Mouse (Mus musculus): ENCODE measurements at regions not wholly inside any gene's neighbourhood (a gene's known extent, or its start where the extent isn't known, plus 50 kb on each side); places are given as distances from the start of the nearest gene placed in this dataset.

DNA sequence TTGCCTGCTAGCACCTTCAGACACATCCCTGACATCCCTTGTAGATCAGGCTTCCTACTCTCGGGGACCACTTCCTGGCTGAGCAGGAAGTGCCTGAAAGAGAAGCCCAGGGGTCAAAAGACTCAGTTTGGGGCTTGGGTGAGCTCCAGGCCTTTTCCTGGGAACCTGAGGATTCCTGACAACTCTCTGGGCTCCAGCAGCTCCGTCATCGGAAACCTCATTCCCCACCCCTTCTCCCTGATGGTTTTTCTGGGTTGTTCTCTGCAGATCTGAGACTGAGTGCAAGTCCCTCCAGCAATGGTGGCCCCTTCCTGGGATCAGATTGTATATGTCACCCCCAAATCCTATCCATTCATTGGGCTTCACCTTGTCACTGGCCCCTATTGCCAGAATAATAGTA, 213.5 kb upstream of the Zfp637 start:
- Histone ChIP-seq H3K36me3 (ENCODE audit: control insufficient read depth, insufficient read depth, low read length) (no peaks in the 10 kb centered on the region), H3K27ac (replicated peaks; ENCODE audit: low read depth, low read length) (no peak overlapping the region), H3K4me1 (ENCODE audit: control insufficient read depth, insufficient read depth, low read length) (no peaks in the 10 kb centered on the region), H3K27me3 (replicated peaks; ENCODE audit: control insufficient read depth, insufficient read depth, low read length) (no peaks in the 10 kb centered on the region), H3K9ac (ENCODE audit: low read depth, low read length) (no peak overlapping the region), H3K4me2 (ENCODE audit: low read depth, low read length) (no peak overlapping the region), H3K4me3 (ENCODE audit: low read depth, low read length) (no peak overlapping the region), H3K9me3 (ENCODE audit: control insufficient read depth, low read length) (no peaks in the 10 kb centered on the region)
- no peak for ATAC-seq (ENCODE audit: low read depth)
- 87% methylated on average over 3 of the region's 3 CpGs for WGBS
- no peak for DNase-seq (ENCODE audit: low spot score)

DNA sequence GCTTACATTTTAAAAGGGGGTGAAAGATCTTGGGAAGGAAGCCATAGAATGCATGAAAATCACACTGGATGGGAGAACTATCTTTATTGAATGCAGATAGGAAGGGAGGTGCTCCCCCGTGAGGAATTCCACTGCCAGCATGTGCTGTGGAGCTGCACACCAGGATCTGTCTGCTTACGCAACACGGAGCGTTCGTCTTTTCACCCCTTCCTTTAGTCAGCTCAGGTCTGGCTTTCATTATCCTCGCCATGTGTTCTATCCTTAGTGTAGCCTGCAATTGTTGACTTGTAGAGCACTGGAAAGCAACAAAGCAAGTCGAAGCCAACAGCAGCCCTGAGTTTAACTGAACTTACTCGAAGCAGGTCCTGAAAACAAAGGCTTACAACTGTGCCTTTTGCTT, 194.4 kb upstream of the Zfp637 start:
- no peak overlapping the region for H3K4me2 ChIP-seq (ENCODE audit: low read depth, low read length)
- 33% methylated on average over 8 of the region's 8 CpGs for whole genome bisulfite sequencing
- H3K9me3 ChIP-seq (ENCODE audit: control insufficient read depth, low read length): no peaks in the 10 kb centered on the region
- peaks cover 8% of the 10 kb centered on the region; the same call in 1 of the 2 replicates for H3K4me1 ChIP-seq (ENCODE audit: control insufficient read depth, insufficient read depth, low read length)
- peak overlapping the region; percentile 61 for H3K27ac ChIP-seq (replicated peaks; ENCODE audit: low read depth, low read length)
- DNase-seq (ENCODE audit: low spot score) (peak; percentile 95), ATAC-seq (ENCODE audit: low read depth) (peak; percentile 83; the same call in 1 of the 2 replicates)
- H3K4me3 ChIP-seq (ENCODE audit: low read depth, low read length): no peak overlapping the region
- no peak overlapping the region for H3K9ac ChIP-seq (ENCODE audit: low read depth, low read length)
- H3K27me3 ChIP-seq (replicated peaks; ENCODE audit: control insufficient read depth, insufficient read depth, low read length): no peaks in the 10 kb centered on the region
- H3K36me3 ChIP-seq (ENCODE audit: control insufficient read depth, insufficient read depth, low read length): no peaks in the 10 kb centered on the region

DNA sequence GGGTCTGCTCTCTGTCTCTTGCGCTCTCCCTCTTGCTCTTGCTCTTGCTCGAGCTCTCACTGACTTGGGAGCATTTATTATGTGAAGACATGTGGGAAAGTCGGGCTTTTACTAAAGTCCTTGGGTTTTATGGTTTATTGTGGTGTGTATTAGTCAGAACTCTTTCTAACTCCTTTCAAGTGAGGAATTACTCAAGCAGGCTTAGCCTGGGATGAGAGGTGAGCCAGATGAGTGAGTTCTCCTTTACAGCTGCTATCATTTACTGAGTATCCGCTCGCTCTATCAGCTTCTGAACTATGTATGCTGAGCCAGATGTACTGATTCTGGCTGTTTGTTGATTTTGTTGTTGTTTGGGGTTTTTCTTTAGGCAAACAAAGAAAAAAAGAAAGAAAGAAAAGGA, 190.4 kb upstream of the Zfp637 start:
- H3K4me3 ChIP-seq (ENCODE audit: low read depth, low read length): no peak overlapping the region
- WGBS: 75% methylated on average over 5 of the region's 5 CpGs
- H3K9me3 ChIP-seq (ENCODE audit: control insufficient read depth, low read length): no peaks in the 10 kb centered on the region
- H3K36me3 ChIP-seq (ENCODE audit: control insufficient read depth, insufficient read depth, low read length): no peaks in the 10 kb centered on the region
- H3K27me3 ChIP-seq (replicated peaks; ENCODE audit: control insufficient read depth, insufficient read depth, low read length): no peaks in the 10 kb centered on the region
- no peak overlapping the region for H3K4me2 ChIP-seq (ENCODE audit: low read depth, low read length)
- H3K27ac ChIP-seq (replicated peaks; ENCODE audit: low read depth, low read length): no peak overlapping the region
- no peak overlapping the region for H3K9ac ChIP-seq (ENCODE audit: low read depth, low read length)
- DNase-seq (ENCODE audit: low spot score) (no peak), ATAC-seq (ENCODE audit: low read depth) (no peak)
- peaks cover 33% of the 10 kb centered on the region for H3K4me1 ChIP-seq (ENCODE audit: control insufficient read depth, insufficient read depth, low read length)

DNA sequence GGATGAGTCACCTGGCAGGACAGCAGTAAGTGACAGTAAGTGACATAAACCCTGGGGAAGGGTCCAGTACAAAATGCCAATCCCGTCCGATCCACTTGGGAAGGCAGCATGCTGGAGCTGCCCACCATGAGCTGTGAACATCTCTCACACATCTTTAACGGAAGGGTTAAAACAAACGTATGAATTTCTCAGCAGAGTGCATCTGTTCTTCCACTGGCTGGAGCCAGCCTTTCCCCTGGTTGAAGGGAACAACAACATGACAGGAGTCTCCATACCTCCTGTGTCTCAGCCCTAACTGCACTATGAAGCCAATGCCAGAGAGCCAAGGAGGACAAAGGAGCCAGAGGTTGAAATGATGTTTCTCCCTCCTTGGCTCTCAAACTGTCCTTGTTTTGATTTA, 189.4 kb upstream of the Zfp637 start:
- H3K9me3 ChIP-seq (ENCODE audit: control insufficient read depth, low read length): no peaks in the 10 kb centered on the region
- no peak overlapping the region for H3K9ac ChIP-seq (ENCODE audit: low read depth, low read length)
- no peaks in the 10 kb centered on the region for H3K27me3 ChIP-seq (replicated peaks; ENCODE audit: control insufficient read depth, insufficient read depth, low read length)
- ATAC-seq (ENCODE audit: low read depth): no peak
- no peak overlapping the region for H3K27ac ChIP-seq (replicated peaks; ENCODE audit: low read depth, low read length)
- WGBS: 86% methylated on average over 4 of the region's 4 CpGs
- no peak for DNase-seq (ENCODE audit: low spot score)
- peaks cover 27% of the 10 kb centered on the region for H3K4me1 ChIP-seq (ENCODE audit: control insufficient read depth, insufficient read depth, low read length)
- H3K36me3 ChIP-seq (ENCODE audit: control insufficient read depth, insufficient read depth, low read length): no peaks in the 10 kb centered on the region
- H3K4me2 ChIP-seq (ENCODE audit: low read depth, low read length): no peak overlapping the region
- H3K4me3 ChIP-seq (ENCODE audit: low read depth, low read length): no peak overlapping the region

DNA sequence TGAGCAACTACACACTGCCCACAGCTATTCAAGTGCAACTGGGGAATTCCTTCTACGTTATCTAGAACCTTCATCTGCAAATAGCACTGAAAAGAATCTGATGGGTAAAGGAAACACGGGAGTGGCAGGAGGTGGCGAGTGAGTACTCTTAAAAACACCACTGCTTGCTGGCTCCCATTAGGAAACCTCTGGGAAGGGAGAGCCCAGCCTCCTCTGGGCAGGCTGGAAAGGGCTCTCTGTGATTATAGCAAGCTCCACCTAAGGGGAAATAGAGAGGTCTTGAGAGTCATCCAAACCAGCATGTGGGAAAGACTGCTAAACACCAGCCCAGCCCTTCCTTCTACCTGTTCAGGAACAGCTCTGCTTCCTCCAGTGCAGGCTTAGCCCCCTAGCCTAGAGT, 189.0 kb upstream of the Zfp637 start:
- H3K4me2 ChIP-seq (ENCODE audit: low read depth, low read length): no peak overlapping the region
- ATAC-seq (ENCODE audit: low read depth): no peak
- no peaks in the 10 kb centered on the region for H3K27me3 ChIP-seq (replicated peaks; ENCODE audit: control insufficient read depth, insufficient read depth, low read length)

DNA sequence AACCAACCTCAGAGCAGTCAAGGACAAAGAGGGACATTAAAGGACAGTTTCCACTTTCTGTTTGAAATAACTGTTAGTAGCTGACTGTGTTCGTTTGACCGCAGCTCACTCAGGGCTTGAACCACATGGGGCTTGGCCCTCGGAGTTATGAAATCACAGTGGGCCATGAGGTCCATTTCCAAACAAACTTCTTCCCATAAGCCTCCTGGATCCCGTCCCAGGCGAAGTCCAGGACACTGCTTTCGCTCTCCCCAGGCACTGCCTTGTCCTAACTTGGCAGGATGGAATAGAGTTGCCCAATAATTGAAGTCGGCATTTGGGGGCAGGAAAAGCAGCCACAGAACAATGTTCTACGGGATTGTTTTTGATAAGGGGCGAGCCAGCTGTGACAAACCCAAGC, 188.1 kb upstream of the Zfp637 start:
- Histone ChIP-seq H3K9ac (ENCODE audit: low read depth, low read length) (no peak overlapping the region), H3K4me3 (ENCODE audit: low read depth, low read length) (no peak overlapping the region), H3K9me3 (ENCODE audit: control insufficient read depth, low read length) (no peaks in the 10 kb centered on the region), H3K4me1 (ENCODE audit: control insufficient read depth, insufficient read depth, low read length) (peaks cover 26% of the 10 kb centered on the region), H3K4me2 (ENCODE audit: low read depth, low read length) (no peak overlapping the region), H3K36me3 (ENCODE audit: control insufficient read depth, insufficient read depth, low read length) (no peaks in the 10 kb centered on the region), H3K27ac (replicated peaks; ENCODE audit: low read depth, low read length) (peak overlapping the region; percentile 2; the same call in 1 of the 2 replicates), H3K27me3 (replicated peaks; ENCODE audit: control insufficient read depth, insufficient read depth, low read length) (no peaks in the 10 kb centered on the region)
- DNase-seq (ENCODE audit: low spot score): peak; percentile 31
- no peak for ATAC-seq (ENCODE audit: low read depth)
- WGBS: 59% methylated on average over 9 of the region's 9 CpGs

More for the DNA sequence above, 189.0 kb upstream of the Zfp637 start:
- peaks cover 26% of the 10 kb centered on the region for H3K4me1 ChIP-seq (ENCODE audit: control insufficient read depth, insufficient read depth, low read length)
- DNase-seq (ENCODE audit: low spot score): no peak
- no peaks in the 10 kb centered on the region for H3K9me3 ChIP-seq (ENCODE audit: control insufficient read depth, low read length)
- no peaks in the 10 kb centered on the region for H3K36me3 ChIP-seq (ENCODE audit: control insufficient read depth, insufficient read depth, low read length)
- no peak overlapping the region for H3K27ac ChIP-seq (replicated peaks; ENCODE audit: low read depth, low read length)
- no peak overlapping the region for H3K9ac ChIP-seq (ENCODE audit: low read depth, low read length)
- 38% methylated on average over 3 of the region's 3 CpGs for WGBS
- no peak overlapping the region for H3K4me3 ChIP-seq (ENCODE audit: low read depth, low read length)

DNA sequence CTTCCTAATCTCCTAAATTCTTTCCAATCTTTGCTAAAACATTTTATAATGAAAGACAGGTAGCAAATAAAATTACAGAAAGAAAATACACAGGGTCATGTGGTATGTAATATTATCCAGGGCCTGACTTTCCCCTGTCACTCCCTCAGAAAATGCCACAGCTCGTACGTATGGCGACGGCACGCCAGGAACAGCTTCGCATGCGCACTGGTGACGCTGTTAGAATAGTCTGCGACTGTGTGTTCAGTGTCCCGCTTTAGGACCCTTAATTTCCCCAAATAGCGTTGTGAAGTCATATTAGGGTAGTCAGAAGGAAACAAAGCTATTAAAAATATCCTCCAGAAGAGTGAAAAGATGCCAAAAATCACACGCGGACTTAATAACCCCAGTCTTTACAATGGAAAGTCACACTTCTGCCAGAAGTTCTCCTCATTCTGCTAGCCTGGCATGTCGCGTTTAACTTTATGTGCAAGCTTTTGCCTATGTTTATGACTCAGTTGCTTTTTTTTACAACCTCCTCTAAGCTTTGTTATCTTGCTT, 187.0 kb upstream of the Zfp637 start:
- DNase-seq (ENCODE audit: low spot score) (peak; percentile 49), ATAC-seq (ENCODE audit: low read depth) (no peak)
- peaks cover 26% of the 10 kb centered on the region for H3K4me1 ChIP-seq (ENCODE audit: control insufficient read depth, insufficient read depth, low read length)
- no peak overlapping the region for H3K27ac ChIP-seq (replicated peaks; ENCODE audit: low read depth, low read length)
- H3K4me3 ChIP-seq (ENCODE audit: low read depth, low read length): no peak overlapping the region
- 43% methylated on average over 15 of the region's 15 CpGs for WGBS
- no peaks in the 10 kb centered on the region for H3K36me3 ChIP-seq (ENCODE audit: control insufficient read depth, insufficient read depth, low read length)
- peak overlapping the region; percentile 19; the same call in 1 of the 2 replicates for H3K4me2 ChIP-seq (ENCODE audit: low read depth, low read length)
- H3K9ac ChIP-seq (ENCODE audit: low read depth, low read length): no peak overlapping the region
- no peaks in the 10 kb centered on the region for H3K9me3 ChIP-seq (ENCODE audit: control insufficient read depth, low read length)
- no peaks in the 10 kb centered on the region for H3K27me3 ChIP-seq (replicated peaks; ENCODE audit: control insufficient read depth, insufficient read depth, low read length)

DNA sequence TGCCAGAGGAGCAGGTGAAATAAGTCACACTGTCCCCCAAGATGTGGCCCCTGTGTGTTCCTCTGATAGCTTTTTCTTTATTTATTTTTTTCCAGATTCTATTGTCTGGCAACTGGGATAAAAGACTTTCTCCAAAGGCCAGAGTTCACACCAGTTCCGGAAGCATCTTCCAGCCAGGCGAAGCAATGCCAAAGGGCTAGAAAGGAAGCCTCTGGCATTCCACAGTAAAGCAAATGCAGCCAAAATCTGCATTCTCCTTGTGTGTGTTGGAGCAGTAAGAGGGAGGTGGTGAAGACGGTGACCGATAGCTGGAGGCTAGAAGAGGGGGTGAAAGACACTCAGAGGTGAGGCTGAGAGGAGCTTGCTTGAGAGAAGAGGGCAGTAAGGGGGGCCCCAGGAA, 185.0 kb upstream of the Zfp637 start:
- Histone ChIP-seq H3K4me1 (ENCODE audit: control insufficient read depth, insufficient read depth, low read length) (peaks cover 26% of the 10 kb centered on the region), H3K36me3 (ENCODE audit: control insufficient read depth, insufficient read depth, low read length) (no peaks in the 10 kb centered on the region), H3K9me3 (ENCODE audit: control insufficient read depth, low read length) (no peaks in the 10 kb centered on the region), H3K27me3 (replicated peaks; ENCODE audit: control insufficient read depth, insufficient read depth, low read length) (no peaks in the 10 kb centered on the region), H3K9ac (ENCODE audit: low read depth, low read length) (no peak overlapping the region), H3K4me2 (ENCODE audit: low read depth, low read length) (no peak overlapping the region), H3K27ac (replicated peaks; ENCODE audit: low read depth, low read length) (no peak overlapping the region), H3K4me3 (ENCODE audit: low read depth, low read length) (no peak overlapping the region)
- no peak for DNase-seq (ENCODE audit: low spot score)
- WGBS: 76% methylated on average over 4 of the region's 4 CpGs
- no peak for ATAC-seq (ENCODE audit: low read depth)

DNA sequence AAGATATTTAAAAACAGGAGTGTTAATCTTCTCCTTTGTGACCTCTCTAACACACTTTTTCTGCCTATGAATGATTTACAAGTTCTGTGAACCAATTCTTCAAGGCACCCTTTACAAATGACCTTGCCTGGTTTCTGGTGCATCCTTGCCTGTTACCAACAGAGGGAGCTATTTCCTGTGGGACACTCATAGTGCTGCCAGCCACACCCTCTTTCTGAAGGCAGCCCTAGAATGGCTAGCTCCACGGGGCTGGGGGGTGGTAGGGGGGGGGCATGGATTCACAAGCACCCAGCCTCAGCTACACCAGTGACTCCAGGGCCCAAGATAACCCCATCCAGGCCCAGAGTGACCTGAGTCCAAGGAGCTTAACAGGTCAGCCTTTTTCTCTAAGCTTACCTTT, 180.4 kb upstream of the Zfp637 start:
- WGBS: 0% methylated on average over 1 of the region's 1 CpGs
- Histone ChIP-seq H3K4me2 (ENCODE audit: low read depth, low read length) (no peak overlapping the region), H3K4me3 (ENCODE audit: low read depth, low read length) (no peak overlapping the region), H3K27me3 (replicated peaks; ENCODE audit: control insufficient read depth, insufficient read depth, low read length) (no peaks in the 10 kb centered on the region), H3K9me3 (ENCODE audit: control insufficient read depth, low read length) (no peaks in the 10 kb centered on the region), H3K4me1 (ENCODE audit: control insufficient read depth, insufficient read depth, low read length) (no peaks in the 10 kb centered on the region), H3K9ac (ENCODE audit: low read depth, low read length) (no peak overlapping the region), H3K36me3 (ENCODE audit: control insufficient read depth, insufficient read depth, low read length) (no peaks in the 10 kb centered on the region), H3K27ac (replicated peaks; ENCODE audit: low read depth, low read length) (no peak overlapping the region)
- no peak for ATAC-seq (ENCODE audit: low read depth)
- no peak for DNase-seq (ENCODE audit: low spot score)
